Comparison of ENCODE assay signal across 10 mouse cellular contexts in the genomic region with DNA sequence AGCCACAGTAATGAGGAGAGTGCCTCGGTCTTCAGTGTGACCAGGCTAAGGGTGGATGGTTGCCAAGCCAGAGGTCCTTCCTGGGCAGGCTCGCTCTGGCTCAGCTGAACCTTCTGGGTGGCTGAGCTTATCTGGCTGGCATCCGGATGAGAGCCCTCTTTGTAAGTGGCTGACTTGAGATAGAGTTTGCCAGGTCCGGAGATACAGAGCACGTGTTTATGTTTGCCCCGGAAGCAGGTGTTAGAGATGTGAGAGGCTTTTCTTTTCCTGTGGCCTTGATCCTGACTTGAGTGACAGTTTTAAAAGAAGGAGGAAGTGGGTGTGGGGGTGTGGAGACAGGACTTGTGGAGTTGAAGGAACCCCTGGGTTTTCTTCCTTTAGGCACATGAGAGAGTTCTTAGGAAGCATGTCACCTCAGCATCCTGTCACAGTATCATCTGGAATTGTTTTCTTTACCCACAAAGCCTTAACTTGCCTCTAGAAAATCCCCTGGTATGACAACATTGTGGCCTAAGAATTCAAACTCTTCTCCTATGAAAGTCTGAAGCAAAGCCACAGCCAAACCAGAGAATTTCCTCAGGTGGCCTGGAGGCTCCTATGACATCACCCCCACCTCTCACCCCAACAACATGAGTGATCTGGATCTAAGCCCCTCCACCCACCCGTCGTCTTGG. TPM values are rescaled to one million over a fixed set of nuclear protein-coding genes. Genes with fewer than 3 reads are reported as not detected.
A peak's percentile ranks its signal among the peaks of the same experiment; 100 is the strongest.
DNase-seq lines count a peak whose midpoint lies in the region; ATAC-seq and TF ChIP-seq lines count a peak whose summit lies in the region.
"Had no signal": no experiment of that assay in that cellular context is flagged by ENCODE, and none has a peak within 500 bp of the region (broad histone marks: within the 10 kb centered on the region; RNA-seq: fewer than 3 reads in every experiment).

No protein-coding gene starts in this region.

- 63% methylated on average over 8 of the region's 8 CpGs for WGBS in embryonic facial prominence, embryonic 15.5 days
- 25% methylated on average over 8 of the region's 8 CpGs for WGBS in lung, adult 2 months

- H3K9ac ChIP-seq in embryonic facial prominence, embryonic 15.5 days = no peak overlapping the region

- ATAC-seq in embryonic facial prominence, embryonic 15.5 days (ENCODE audit: insufficient number of reproducible peaks, low FRiP score, low TSS enrichment, low read depth) = no peak

- H3K9me3 ChIP-seq in embryonic facial prominence, embryonic 15.5 days (replicated peaks) = no peaks in the 10 kb centered on the region

- peaks cover 24% of the 10 kb centered on the region for H3K36me3 ChIP-seq in embryonic facial prominence, embryonic 15.5 days

- H3K4me2 ChIP-seq in embryonic facial prominence, embryonic 15.5 days (replicated peaks) = no peak overlapping the region

- H3K4me3 ChIP-seq in embryonic facial prominence, embryonic 15.5 days (replicated peaks) = no peak overlapping the region
- no peak overlapping the region for H3K4me3 ChIP-seq in lung, adult 2 months (replicated peaks; ENCODE audit: extremely low read depth, low read depth, low read length)
- H3K4me3 ChIP-seq: erythroblast, embryonic 14.5 days had no signal

- no peak for TF ChIP-seq CTCF in lung, adult 2 months (IDR thresholded peaks at IDR 0.05; ENCODE audit: insufficient read depth, low read length)

- H3K27ac ChIP-seq in embryonic facial prominence, embryonic 15.5 days (replicated peaks) = 0 out of 2 replicates have a peak overlapping the region, but pooled peaks have one; percentile 17

- H3K4me1 ChIP-seq in embryonic facial prominence, embryonic 15.5 days = no peaks in the 10 kb centered on the region
- H3K4me1 ChIP-seq in lung, adult 2 months (ENCODE audit: control insufficient read depth, insufficient read depth, low read length) = peaks cover 9% of the 10 kb centered on the region

- peak; percentile 51 to 52 for DNase-seq in cerebellum, postnatal 14 days
- no peak for DNase-seq in cerebellum, adult 9-11 months
- peak; percentile 59 for DNase-seq in CD4-positive, CD25-positive, alpha-beta regulatory T cell, adult 2 months (ENCODE audit: low read depth, low spot score)
- peak; percentile 50 for DNase-seq in induced T-regulatory cell, adult 2 months (ENCODE audit: low read depth)
- peak; percentile 56 for DNase-seq in lung, adult 2 months
- peak; percentile 42 for DNase-seq in right cerebral cortex, postnatal 25 days
- DNase-seq in urinary bladder, postnatal 25 days (ENCODE audit: low spot score) = no peak

- H3K27me3 ChIP-seq in embryonic facial prominence, embryonic 15.5 days = no peaks in the 10 kb centered on the region
- H3K27me3 ChIP-seq: CH12.LX had no signal

- no peak for TF ChIP-seq POLR2A in lung, adult 2 months (IDR thresholded peaks at IDR 0.05; ENCODE audit: borderline replicate concordance, extremely low read depth, low read depth, low read length)

RNA-seq across cellular contexts. Expression of gene Rlbp1, which starts 23.3 kb away (rescaled TPM):
- 1.6 and 1.7 TPM in 2 replicates for polyA plus RNA-seq in embryonic facial prominence, embryonic 15.5 days (2015; fragmentation: Nextera tagmentation; extraction: Ambion mirVana)
- 0.48 and 0.52 TPM in 2 replicates for polyA plus RNA-seq in lung, adult 2 months (2012; rRNA removed)
- polyA plus RNA-seq: erythroblast, embryonic 14.5 days had no signal

RNA-seq across cellular contexts. Expression of gene Fanci, which starts 28.2 kb away (rescaled TPM):
- 6.2 and 6.3 TPM in 2 replicates for polyA plus RNA-seq in embryonic facial prominence, embryonic 15.5 days (2015; fragmentation: Nextera tagmentation; extraction: Ambion mirVana)
- polyA plus RNA-seq in lung, adult 2 months (2012; rRNA removed) = 0.19 and 0.39 TPM in 2 replicates

Comparison
In these comparisons a context has a peak if more than half of its experiments do, and no peak if none do; other contexts are left out.
1. DNase-seq: peak in cerebellum, postnatal 14 days (2 of 2), CD4-positive, CD25-positive, alpha-beta regulatory T cell, adult 2 months (single experiment), induced T-regulatory cell, adult 2 months (single experiment), lung, adult 2 months (single experiment) and right cerebral cortex, postnatal 25 days (single experiment); none in cerebellum, adult 9-11 months (single experiment) and urinary bladder, postnatal 25 days (single experiment).